Mouse (Mus musculus): ENCODE data around the gene Nr2e3.

DNA sequence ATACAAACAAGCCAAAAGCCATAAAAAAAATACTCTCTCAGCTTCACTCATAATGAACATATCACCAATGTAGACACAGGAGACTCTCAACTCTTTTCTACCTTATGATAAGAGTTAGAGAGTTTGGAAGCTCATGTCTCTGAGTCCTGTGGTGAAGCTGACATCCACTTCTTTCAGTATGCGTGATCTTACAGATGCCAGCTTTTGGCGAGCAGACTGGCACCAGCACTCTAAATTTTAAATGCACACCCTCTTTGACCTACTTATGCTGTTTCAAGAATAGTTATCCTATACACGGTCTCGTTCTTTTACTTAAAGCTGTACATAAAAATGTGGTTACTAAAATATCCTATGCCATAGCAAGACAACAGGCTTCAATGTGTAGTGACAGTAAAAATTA lies 37.3 kb upstream of the Nr2e3 start:
- TF ChIP-seq CTCF (IDR thresholded peaks at IDR 0.05; ENCODE audit: extremely low read depth, insufficient read length, insufficient replicate concordance, low read depth, low read length): no peak
- no peak for TF ChIP-seq POLR2A (IDR thresholded peaks at IDR 0.05; ENCODE audit: low read depth, low read length)

Measured in small intestine, adult 2 months (tissue).